Mouse (Mus musculus) limb, embryonic 11.5 days (tissue): Measurements from ENCODE around the gene C130032M10Rik. TPM values are rescaled to one million over a fixed set of nuclear protein-coding genes. Genes with fewer than 3 reads are reported as not detected.

Experiments
- ATAC-seq: fragments of 200-750 bp; cut with Nextera tagmentation; 2 replicates; pipeline ENCODE4 v1.8.0; 2017; ENCODE audit warnings: low read depth; ENCODE audit not compliant: insufficient number of reproducible peaks, low FRiP score, low TSS enrichment
- DNase-seq: peaks from one replicate; pipeline ENCODE4 v3.0.0-alpha.2; 2015; ENCODE audit warnings: low spot score
- H3K27ac ChIP-seq: fragments of 300-500 bp; sonication (generic); replicated peaks from 2 replicates; pipeline ENCODE4 v1.5.1; 2014; ENCODE audit warnings: low read depth, mild to moderate bottlenecking, low read length
- H3K27me3 ChIP-seq: fragments of 300-500 bp; sonication (generic); 2 replicates; pipeline ENCODE4 v1.6.1; 2014; ENCODE audit warnings: mild to moderate bottlenecking, low read length, mixed read lengths; ENCODE audit not compliant: control insufficient read depth, insufficient read depth
- H3K36me3 ChIP-seq: fragments of 300-500 bp; sonication (generic); 2 replicates; pipeline ENCODE4 v1.6.1; 2014; ENCODE audit warnings: mild to moderate bottlenecking, low read length, moderate library complexity, mixed read lengths; ENCODE audit not compliant: control insufficient read depth, insufficient read depth
- H3K4me1 ChIP-seq: fragments of 300-500 bp; sonication (generic); 2 replicates; pipeline ENCODE4 v1.6.1; 2014; ENCODE audit warnings: low read length, mixed read lengths; ENCODE audit not compliant: control insufficient read depth, insufficient read depth
- H3K4me2 ChIP-seq: fragments of 300-500 bp; sonication (generic); 2 replicates; pipeline ENCODE4 v1.6.1; 2014; ENCODE audit warnings: low read depth, mild to moderate bottlenecking, moderate library complexity; ENCODE audit not compliant: severe bottlenecking
- H3K4me3 ChIP-seq: fragments of 300-500 bp; sonication (generic); 2 replicates; pipeline ENCODE4 v1.5.1; 2014; ENCODE audit warnings: low read depth, low read length
- H3K9ac ChIP-seq: fragments of 300-500 bp; sonication (generic); 2 replicates; pipeline ENCODE4 v1.6.1; 2014; ENCODE audit warnings: mild to moderate bottlenecking, low read length
- H3K9me3 ChIP-seq: fragments of 300-500 bp; sonication (generic); 2 replicates; pipeline ENCODE4 v1.6.1; 2016; ENCODE audit warnings: low read length; ENCODE audit not compliant: control insufficient read depth
- WGBS: fragments of 180-500 bp; shearing (Covaris S2); extraction: QIAGEN DNeasy Blood & Tissue Kit; methylation state at CpG from one replicate; pipeline ENCODE4 v1.1.7; 2014; 5-methylcytosine and 5-hydroxymethylcytosine counted together
- polyA plus RNA-seq: library from polyadenylated mRNA; unstranded; fragments of >200 nt; fragmentation: Nextera tagmentation; extraction: Ambion mirVana; gene quantifications from 2 replicates; pipeline ENCODE4 v1.2.1, GENCODE M21; 2014

Gene C130032M10Rik
- polyA plus RNA-seq, result 0.37 and 0.67 TPM in 2 replicates

DNA sequence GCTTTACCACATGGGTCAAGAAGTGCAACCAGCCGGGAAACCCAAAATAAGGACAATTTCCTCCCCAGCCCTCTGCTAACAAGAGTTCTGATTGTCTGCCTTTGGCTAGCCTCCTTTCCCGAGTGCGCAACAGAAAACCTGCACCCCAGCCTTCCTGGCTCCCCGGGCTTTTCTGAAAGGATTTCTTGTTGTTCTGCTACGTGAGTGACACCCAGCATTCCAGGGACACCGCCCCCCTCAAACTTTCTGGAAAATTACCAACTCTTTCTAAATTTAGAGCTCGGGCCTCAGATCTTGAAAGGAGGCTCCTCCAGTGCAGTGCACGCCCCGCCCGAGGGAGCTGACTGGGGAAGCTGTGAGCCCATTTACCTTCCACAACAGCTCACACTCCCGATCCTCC, at the start of gene C130032M10Rik:
Gene C130032M10Rik (plus strand): TSS at position 334 of the 400 bp plus-strand sequence.
- H3K4me2 ChIP-seq, result no peak within 1 kb of the TSS
- ATAC-seq (no peak), DNase-seq (no peak)
- peaks cover 32% of the 10 kb centered on the region for H3K36me3 ChIP-seq
- no peak within 1 kb of the TSS for H3K27ac ChIP-seq
- H3K9me3 ChIP-seq, result peaks cover 17% of the 10 kb centered on the region
- H3K4me3 ChIP-seq, result no peak within 1 kb of the TSS
- H3K9ac ChIP-seq, result no peak within 1 kb of the TSS
- no peaks in the 10 kb centered on the region for H3K4me1 ChIP-seq
- WGBS, result 90% methylated on average over 11 of the region's 11 CpGs
- H3K27me3 ChIP-seq, result no peaks in the 10 kb centered on the region

DNA sequence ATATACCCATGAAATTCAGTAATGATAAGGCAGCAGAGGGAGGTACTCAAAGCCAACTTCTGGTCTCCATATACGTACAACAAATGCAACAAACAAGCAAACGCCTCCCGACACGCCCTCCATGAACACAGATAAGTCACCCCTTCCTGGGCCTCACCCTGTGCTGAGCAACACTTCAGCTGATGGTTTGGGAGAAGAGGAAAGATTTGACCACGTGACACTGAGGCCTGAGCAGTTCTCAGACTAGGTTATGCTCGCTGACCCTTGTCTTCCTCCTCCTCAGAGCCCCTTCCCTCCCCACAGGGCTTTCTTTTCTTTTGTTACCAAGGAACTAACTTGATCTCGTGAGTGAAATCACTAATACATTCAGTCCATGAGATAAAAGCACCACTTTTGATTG, 48.6 kb upstream of the C130032M10Rik start:
- Histone ChIP-seq H3K4me1 (no peaks in the 10 kb centered on the region), H3K9me3 (no peaks in the 10 kb centered on the region), H3K4me3 (no peak overlapping the region), H3K27me3 (no peaks in the 10 kb centered on the region), H3K9ac (no peak overlapping the region), H3K36me3 (no peaks in the 10 kb centered on the region; the same call in 1 of the 2 replicates), H3K27ac (no peak overlapping the region), H3K4me2 (no peak overlapping the region)
- WGBS, result 79% methylated on average over 7 of the region's 7 CpGs
- ATAC-seq, result no peak
- no peak for DNase-seq

DNA sequence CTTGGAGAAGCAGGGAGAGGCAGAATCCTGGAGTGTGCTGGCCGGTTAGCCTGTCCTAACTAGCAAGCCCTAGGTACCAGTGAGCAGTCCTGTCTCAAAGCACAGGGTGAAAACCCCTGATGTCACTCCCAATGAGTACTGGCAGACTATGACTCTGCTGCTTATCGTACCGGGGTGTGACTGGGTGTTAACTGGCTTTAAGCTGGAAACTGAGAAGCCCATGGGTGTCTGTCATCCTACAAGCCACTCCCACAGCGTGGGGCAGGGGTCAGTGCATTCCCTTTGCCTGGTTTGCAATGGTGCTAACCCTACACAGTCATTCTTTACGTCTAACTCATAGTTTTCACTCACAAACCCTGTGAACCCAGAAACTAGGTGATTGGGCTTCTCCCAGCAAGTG, 47.3 kb upstream of the C130032M10Rik start:
- H3K27ac ChIP-seq, result no peak overlapping the region
- H3K27me3 ChIP-seq, result no peaks in the 10 kb centered on the region
- no peaks in the 10 kb centered on the region; the same call in 1 of the 2 replicates for H3K36me3 ChIP-seq
- H3K4me1 ChIP-seq, result no peaks in the 10 kb centered on the region
- no peaks in the 10 kb centered on the region for H3K9me3 ChIP-seq
- DNase-seq (no peak), ATAC-seq (no peak)
- H3K4me3 ChIP-seq, result no peak overlapping the region
- H3K9ac ChIP-seq, result no peak overlapping the region
- no peak overlapping the region for H3K4me2 ChIP-seq
- WGBS, result 75% methylated on average over 5 of the region's 5 CpGs

DNA sequence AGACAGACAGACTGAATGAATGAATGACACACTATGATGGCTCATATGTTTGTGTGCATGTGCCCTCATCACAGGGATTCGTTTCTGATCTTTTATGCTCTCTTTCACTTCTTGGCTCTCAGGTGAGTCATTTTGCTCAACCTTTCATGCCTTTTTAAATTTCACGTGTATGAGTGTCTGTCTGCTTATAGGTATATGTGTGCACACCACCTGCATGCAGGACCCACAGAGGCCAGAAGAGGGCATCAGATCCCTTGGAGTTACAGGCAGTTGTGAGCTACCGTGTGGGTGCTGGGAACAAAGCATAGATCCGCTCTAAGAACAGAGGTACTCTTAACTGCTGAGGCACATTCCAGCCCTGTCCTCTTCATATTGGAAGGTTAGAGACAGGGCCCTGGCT, 46.8 kb upstream of the C130032M10Rik start:
- H3K4me3 ChIP-seq, result no peak overlapping the region
- no peaks in the 10 kb centered on the region for H3K9me3 ChIP-seq
- H3K9ac ChIP-seq, result no peak overlapping the region
- no peaks in the 10 kb centered on the region for H3K4me1 ChIP-seq
- H3K27me3 ChIP-seq, result no peaks in the 10 kb centered on the region
- WGBS, result 97% methylated on average over 4 of the region's 4 CpGs
- no peaks in the 10 kb centered on the region; the same call in 1 of the 2 replicates for H3K36me3 ChIP-seq
- H3K27ac ChIP-seq, result no peak overlapping the region
- DNase-seq (no peak), ATAC-seq (no peak)
- no peak overlapping the region for H3K4me2 ChIP-seq

DNA sequence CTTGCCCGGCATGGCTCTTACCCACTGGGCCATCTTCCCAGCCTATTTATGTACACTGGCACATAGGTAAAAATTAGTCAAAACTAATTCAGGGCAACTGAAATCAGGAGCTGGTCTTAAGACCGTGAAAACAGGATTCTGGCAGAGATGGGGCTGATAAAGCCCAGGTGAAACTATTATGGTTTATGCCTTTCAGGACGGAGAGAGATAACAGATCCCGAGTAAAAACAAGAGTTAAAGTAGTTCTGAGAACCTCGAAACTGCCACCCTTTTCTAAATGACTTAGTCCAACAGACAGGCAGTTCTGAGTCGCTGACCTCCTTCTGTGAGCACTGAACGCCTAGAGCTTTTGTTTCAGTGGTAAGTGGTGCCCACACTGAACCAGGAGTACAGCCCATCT, 43.6 kb upstream of the C130032M10Rik start:
- H3K27ac ChIP-seq, result no peak overlapping the region
- no peaks in the 10 kb centered on the region; the same call in 1 of the 2 replicates for H3K36me3 ChIP-seq
- no peak for ATAC-seq
- no peak overlapping the region for H3K4me2 ChIP-seq
- no peaks in the 10 kb centered on the region for H3K4me1 ChIP-seq
- no peak for DNase-seq
- no peak overlapping the region for H3K9ac ChIP-seq
- H3K4me3 ChIP-seq, result no peak overlapping the region
- no peaks in the 10 kb centered on the region for H3K9me3 ChIP-seq
- 82% methylated on average over 7 of the region's 7 CpGs for whole genome bisulfite sequencing
- no peaks in the 10 kb centered on the region for H3K27me3 ChIP-seq

DNA sequence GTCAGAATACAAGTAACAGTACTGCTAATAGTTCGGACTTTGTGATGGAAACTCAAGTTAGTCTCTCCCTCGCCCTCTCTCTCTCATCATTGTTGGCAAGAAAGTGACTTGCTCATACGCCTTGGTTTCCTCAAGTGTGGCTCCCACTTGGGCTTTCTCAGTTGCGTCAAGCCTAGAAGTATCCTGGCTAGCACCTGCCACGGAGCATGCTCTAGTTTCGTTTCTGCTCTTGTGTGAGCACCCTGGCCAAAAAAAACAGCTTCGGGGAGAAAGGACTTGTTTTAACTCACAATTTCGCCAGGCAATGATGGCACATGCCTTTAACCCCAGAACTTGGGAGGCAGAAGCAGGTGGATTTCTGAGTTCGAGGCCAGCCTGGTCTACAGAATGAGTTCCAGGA, 38.5 kb upstream of the C130032M10Rik start:
- Histone ChIP-seq H3K9me3 (no peaks in the 10 kb centered on the region), H3K4me1 (no peaks in the 10 kb centered on the region), H3K4me2 (no peak overlapping the region), H3K9ac (no peak overlapping the region), H3K36me3 (no peaks in the 10 kb centered on the region), H3K27me3 (no peaks in the 10 kb centered on the region), H3K27ac (no peak overlapping the region), H3K4me3 (no peak overlapping the region)
- ATAC-seq (no peak), DNase-seq (no peak)
- WGBS, result 90% methylated on average over 9 of the region's 9 CpGs

DNA sequence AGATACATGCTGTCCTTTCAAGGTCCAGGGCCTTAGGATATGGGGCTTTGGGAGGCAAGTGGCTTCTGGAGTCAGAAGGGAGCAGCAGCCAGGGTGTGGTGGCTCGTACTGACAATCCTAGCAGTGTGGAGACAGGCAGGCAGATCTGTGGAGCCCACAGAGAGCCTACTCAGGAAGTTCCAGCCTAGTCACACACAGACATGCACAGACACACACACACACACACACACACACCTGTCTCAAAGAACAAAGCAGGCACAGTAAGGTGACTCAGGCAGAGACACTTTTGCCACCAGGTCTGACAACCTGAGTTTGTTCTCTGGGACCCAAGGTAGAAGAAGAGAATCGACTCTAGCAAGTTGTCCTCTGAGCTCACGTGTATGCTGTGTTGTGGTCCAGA, 34.6 kb upstream of the C130032M10Rik start:
- Histone ChIP-seq H3K27ac (no peak overlapping the region), H3K9me3 (no peaks in the 10 kb centered on the region), H3K4me3 (no peak overlapping the region), H3K4me1 (no peaks in the 10 kb centered on the region), H3K27me3 (no peaks in the 10 kb centered on the region), H3K9ac (no peak overlapping the region), H3K4me2 (no peak overlapping the region), H3K36me3 (no peaks in the 10 kb centered on the region)
- 85% methylated on average over 3 of the region's 3 CpGs for WGBS
- DNase-seq (no peak), ATAC-seq (no peak)

DNA sequence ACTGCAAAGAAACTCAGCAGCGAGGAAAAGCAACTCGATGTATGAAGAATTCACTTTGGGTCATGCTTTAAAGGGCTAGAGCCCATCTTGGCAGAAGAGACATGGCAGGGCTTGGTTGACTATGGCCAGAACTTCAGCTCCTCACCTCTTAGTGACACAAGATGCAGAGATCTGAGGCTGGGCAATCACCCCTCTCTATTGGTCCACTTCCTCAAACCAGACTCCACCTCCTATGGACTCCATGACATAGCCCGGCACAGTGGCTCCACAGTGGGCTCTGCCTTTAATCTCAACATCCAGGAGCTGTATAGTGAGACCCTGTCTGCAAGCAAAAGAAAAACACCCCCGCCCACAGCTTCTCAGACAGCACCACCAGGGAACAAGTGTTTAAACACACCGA, 30.7 kb upstream of the C130032M10Rik start:
- 82% methylated on average over 5 of the region's 5 CpGs for WGBS
- ATAC-seq, result no peak

DNA sequence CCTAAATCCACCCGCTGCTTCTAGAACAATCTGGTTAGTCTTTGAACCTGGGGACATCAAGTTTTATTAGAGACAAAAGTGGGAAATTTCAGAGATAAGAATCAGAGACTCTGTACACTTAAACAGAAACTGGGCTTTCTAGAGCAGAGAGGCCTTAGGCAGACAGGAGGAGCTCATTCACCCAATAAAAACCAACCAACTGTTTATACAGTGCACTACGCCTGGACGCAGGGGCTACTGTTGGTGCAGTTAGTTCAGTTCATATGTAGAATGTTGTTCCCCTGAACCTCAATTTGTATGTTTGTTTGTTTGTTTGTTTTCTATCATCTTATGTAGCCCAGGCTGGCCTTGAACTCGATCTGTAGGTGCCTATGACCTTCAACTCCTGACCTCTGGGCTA, 28.7 kb upstream of the C130032M10Rik start:
- H3K4me2 ChIP-seq, result no peak overlapping the region
- H3K9ac ChIP-seq, result no peak overlapping the region
- ATAC-seq (no peak), DNase-seq (no peak)
- no peak overlapping the region for H3K27ac ChIP-seq
- H3K36me3 ChIP-seq, result no peaks in the 10 kb centered on the region
- no peaks in the 10 kb centered on the region for H3K27me3 ChIP-seq
- no peaks in the 10 kb centered on the region; the same call in 1 of the 2 replicates for H3K9me3 ChIP-seq
- no peaks in the 10 kb centered on the region for H3K4me1 ChIP-seq
- no peak overlapping the region for H3K4me3 ChIP-seq
- WGBS, result 82% methylated on average over 4 of the region's 4 CpGs

More for the DNA sequence above, 30.7 kb upstream of the C130032M10Rik start:
- no peaks in the 10 kb centered on the region; the same call in 1 of the 2 replicates for H3K9me3 ChIP-seq
- no peak overlapping the region for H3K27ac ChIP-seq
- no peak overlapping the region for H3K4me3 ChIP-seq
- no peaks in the 10 kb centered on the region for H3K4me1 ChIP-seq
- H3K36me3 ChIP-seq, result no peaks in the 10 kb centered on the region
- no peaks in the 10 kb centered on the region for H3K27me3 ChIP-seq
- H3K9ac ChIP-seq, result no peak overlapping the region
- H3K4me2 ChIP-seq, result no peak overlapping the region
- DNase-seq, result no peak
